ENCODE assay signal across 8 mouse cellular contexts in genomic region chr2:69897618-69898575, GRCm38 (mm10). TPM values are rescaled to one million over a fixed set of nuclear protein-coding genes. Genes with fewer than 3 reads are reported as not detected.
A peak's percentile ranks its signal among the peaks of the same experiment; 100 is the strongest.
DNase-seq lines count a peak whose midpoint lies in the region; ATAC-seq and TF ChIP-seq lines count a peak whose summit lies in the region.

No protein-coding gene starts in this region.

- H3K9me3 ChIP-seq in erythroblast, embryonic 14.5 days (ENCODE audit: control insufficient read depth, low read length): no peaks in the 10 kb centered on the region
- H3K9me3 ChIP-seq in heart, embryonic 13.5 days: no peaks in the 10 kb centered on the region
- no peaks in the 10 kb centered on the region for H3K9me3 ChIP-seq in kidney, postnatal 0 days (replicated peaks; ENCODE audit: low read length)
- no peaks in the 10 kb centered on the region for H3K9me3 ChIP-seq in liver, embryonic 11.5 days (ENCODE audit: control insufficient read depth, low read length)

- peaks cover 12% of the 10 kb centered on the region for H3K36me3 ChIP-seq in erythroblast, embryonic 14.5 days (ENCODE audit: control insufficient read depth)
- peaks cover 23% of the 10 kb centered on the region for H3K36me3 ChIP-seq in heart, embryonic 13.5 days
- H3K36me3 ChIP-seq in kidney, postnatal 0 days (ENCODE audit: insufficient read depth, low read length): 0 out of 2 replicates have a peak, but pooled peaks cover 4% of the 10 kb centered on the region
- H3K36me3 ChIP-seq in liver, embryonic 11.5 days (ENCODE audit: control insufficient read depth, insufficient read depth, low read length): no peaks in the 10 kb centered on the region
- no peaks in the 10 kb centered on the region for H3K36me3 ChIP-seq in myocyte (ENCODE audit: control insufficient read depth, insufficient read depth)

- peak; percentile 32 for ATAC-seq in heart, embryonic 13.5 days (ENCODE audit: extremely low read depth, insufficient number of reproducible peaks, low FRiP score, low TSS enrichment)
- ATAC-seq in kidney, postnatal 0 days (replicated peaks; ENCODE audit: low FRiP score, low read depth): peak; percentile 54
- ATAC-seq in liver, embryonic 11.5 days (replicated peaks; ENCODE audit: low FRiP score): peak; percentile 80

- H3K4me1 ChIP-seq in erythroblast, embryonic 14.5 days (ENCODE audit: control insufficient read depth): peaks cover 35% of the 10 kb centered on the region
- H3K4me1 ChIP-seq in heart, embryonic 13.5 days: peaks cover 20% of the 10 kb centered on the region
- no peaks in the 10 kb centered on the region for H3K4me1 ChIP-seq in kidney, postnatal 0 days (replicated peaks; ENCODE audit: insufficient read depth, low read length)
- H3K4me1 ChIP-seq in liver, embryonic 11.5 days (replicated peaks; ENCODE audit: control insufficient read depth, insufficient read depth, low read length): peaks cover 16% of the 10 kb centered on the region

- DNase-seq in CD4-positive, CD25-positive, alpha-beta regulatory T cell, adult 2 months (ENCODE audit: low read depth, low spot score): peak; percentile 71
- peak; percentile 69 for DNase-seq in brain, embryonic 14.5 days (ENCODE audit: low read depth)
- peak; percentile 81 for DNase-seq in kidney, postnatal 0 days (ENCODE audit: low spot score)
- peak; percentile 74 for DNase-seq in liver, embryonic 11.5 days (ENCODE audit: low spot score)
- peak; percentile 52 to 71 for DNase-seq in spleen, postnatal 4 days (ENCODE audit: low spot score in 2 of 2)

- peak overlapping the region; percentile 96 for H3K27ac ChIP-seq in heart, embryonic 13.5 days (replicated peaks)
- peak overlapping the region; percentile 96 for H3K27ac ChIP-seq in kidney, postnatal 0 days
- peak overlapping the region; percentile 90 for H3K27ac ChIP-seq in liver, embryonic 11.5 days (ENCODE audit: low read depth, low read length)

- no peak for TF ChIP-seq CTCF in brain, embryonic 14.5 days (IDR thresholded peaks at IDR 0.05; ENCODE audit: borderline replicate concordance, extremely low read depth, insufficient read depth, insufficient read length)
- TF ChIP-seq CTCF in kidney, postnatal 0 days (IDR thresholded peaks at IDR 0.05; ENCODE audit: low read depth): 0 out of 2 replicates have a peak, but pooled peaks have one; percentile 3

- peaks cover 55% of the 10 kb centered on the region for H3K79me2 ChIP-seq in myocyte (ENCODE audit: control insufficient read depth, insufficient read depth)

- peak overlapping the region; percentile 100 for H3K9ac ChIP-seq in heart, embryonic 13.5 days
- peak overlapping the region; percentile 100 for H3K9ac ChIP-seq in kidney, postnatal 0 days (ENCODE audit: low read depth, low read length)
- peak overlapping the region; percentile 79 for H3K9ac ChIP-seq in liver, embryonic 11.5 days (ENCODE audit: low read depth, low read length)

- under 1% methylated on average over 55 of the region's 55 CpGs for WGBS in heart, embryonic 13.5 days
- WGBS in kidney, postnatal 0 days: under 1% methylated on average over 55 of the region's 55 CpGs
- WGBS in liver, embryonic 11.5 days: under 1% methylated on average over 55 of the region's 55 CpGs

- no peaks in the 10 kb centered on the region for H3K27me3 ChIP-seq in erythroblast, embryonic 14.5 days (ENCODE audit: control insufficient read depth)
- H3K27me3 ChIP-seq in heart, embryonic 13.5 days (replicated peaks): no peaks in the 10 kb centered on the region
- no peaks in the 10 kb centered on the region for H3K27me3 ChIP-seq in kidney, postnatal 0 days (ENCODE audit: insufficient read depth, low read length)
- no peaks in the 10 kb centered on the region for H3K27me3 ChIP-seq in liver, embryonic 11.5 days (replicated peaks; ENCODE audit: control insufficient read depth, insufficient read depth, low read length)
- no peaks in the 10 kb centered on the region for H3K27me3 ChIP-seq in myocyte (ENCODE audit: control insufficient read depth, insufficient read depth, insufficient read length)

- peak overlapping the region; percentile 98 for H3K4me3 ChIP-seq in erythroblast, embryonic 14.5 days (replicated peaks)
- peak overlapping the region; percentile 100 for H3K4me3 ChIP-seq in heart, embryonic 13.5 days
- peak overlapping the region; percentile 99 for H3K4me3 ChIP-seq in kidney, postnatal 0 days (replicated peaks; ENCODE audit: low read depth, low read length)
- peak overlapping the region; percentile 90 for H3K4me3 ChIP-seq in liver, embryonic 11.5 days (ENCODE audit: low read depth, low read length)
- H3K4me3 ChIP-seq in myocyte: peak overlapping the region; percentile 81

- no peak for TF ChIP-seq POLR2A in brain, embryonic 14.5 days (IDR thresholded peaks at IDR 0.05; ENCODE audit: borderline replicate concordance, extremely low read depth, insufficient read depth, insufficient read length, poor library complexity, severe bottlenecking)
- TF ChIP-seq POLR2A in myocyte (IDR thresholded peaks at IDR 0.05; ENCODE audit: insufficient read length, low read depth): peak; percentile 32

- peak overlapping the region; percentile 89 for H3K4me2 ChIP-seq in heart, embryonic 13.5 days
- peak overlapping the region; percentile 98 for H3K4me2 ChIP-seq in kidney, postnatal 0 days (ENCODE audit: low read length)
- peak overlapping the region; percentile 90 for H3K4me2 ChIP-seq in liver, embryonic 11.5 days
- peak overlapping the region; percentile 96 for H3K4me2 ChIP-seq in myocyte (ENCODE audit: low read depth)

- H3ac ChIP-seq in myocyte (ENCODE audit: control insufficient read depth, insufficient read length): peak overlapping the region; percentile 56

TF ChIP-seq in myocyte, 11 proteins besides CTCF, POLR2A, EP300 and RAD21:
- TF ChIP-seq REST (IDR thresholded peaks at IDR 0.05; ENCODE audit: insufficient read depth, insufficient read length): no peak
- TF ChIP-seq CEBPB (IDR thresholded peaks at IDR 0.05; ENCODE audit: insufficient read depth, poor library complexity, severe bottlenecking): peak; percentile 55; the same call in 1 of the 2 replicates
- TF ChIP-seq TCF12 (IDR thresholded peaks at IDR 0.05; ENCODE audit: insufficient read depth, poor library complexity, severe bottlenecking): no peak
- TF ChIP-seq MYOG (IDR thresholded peaks at IDR 0.05; ENCODE audit: control insufficient read depth in 1 of 3, insufficient read depth in 1 of 3, insufficient read length in 2 of 3, low read depth in 2 of 3): peak in 1 of 3 experiments; percentile 21
- TF ChIP-seq MYOD1 (IDR thresholded peaks at IDR 0.05; ENCODE audit: control insufficient read depth in 1 of 3, insufficient read length in 2 of 3, low read depth in 2 of 3): no peak
- TF ChIP-seq TCF3 (IDR thresholded peaks at IDR 0.05; ENCODE audit: insufficient read length, low read depth): no peak
- no peak for TF ChIP-seq USF1 (IDR thresholded peaks at IDR 0.05; ENCODE audit: low read depth)
- TF ChIP-seq POLR2AphosphoS2 (IDR thresholded peaks at IDR 0.05; ENCODE audit: insufficient read length, low read depth): no peak
- TF ChIP-seq E2F4 (IDR thresholded peaks at IDR 0.05; ENCODE audit: insufficient read depth): no peak
- no peak for TF ChIP-seq MAX (IDR thresholded peaks at IDR 0.05; ENCODE audit: low read depth)
- TF ChIP-seq SRF (IDR thresholded peaks at IDR 0.05; ENCODE audit: control insufficient read depth, insufficient read length, low read depth): no peak

RNA-seq across cellular contexts. Expression of gene Ubr3, which starts 0.9 kb away (rescaled TPM):
- polyA plus RNA-seq in brain, embryonic 14.5 days (2012; rRNA removed): 45.2 and 53.9 TPM in 2 replicates
- polyA plus RNA-seq in erythroblast, embryonic 14.5 days (2012): 0.38 and 0.43 TPM in 2 replicates
- 10.0 and 11.3 TPM in 2 replicates for polyA plus RNA-seq in heart, embryonic 13.5 days (2015; fragmentation: Nextera tagmentation; extraction: Ambion mirVana)
- 12.8 and 13.0 TPM in 2 replicates for polyA plus RNA-seq in kidney, postnatal 0 days (2015; fragmentation: Nextera tagmentation; extraction: Ambion mirVana)
- 11.3 and 11.5 TPM in 2 replicates for polyA plus RNA-seq in liver, embryonic 11.5 days (2014; fragmentation: Nextera tagmentation; extraction: Ambion mirVana)
- polyA plus RNA-seq in myocyte (2012; fragmentation: generic; extraction: Trizol): 12.4 TPM

RNA-seq across cellular contexts. Expression of gene Mettl5, which starts 12.5 kb away (rescaled TPM):
- 8.9 and 9.4 TPM in 2 replicates for polyA plus RNA-seq in brain, embryonic 14.5 days (2012; rRNA removed)
- polyA plus RNA-seq in erythroblast, embryonic 14.5 days (2012): 11.6 and 13.1 TPM in 2 replicates
- polyA plus RNA-seq in heart, embryonic 13.5 days (2015; fragmentation: Nextera tagmentation; extraction: Ambion mirVana): 32.6 and 37.3 TPM in 2 replicates
- polyA plus RNA-seq in kidney, postnatal 0 days (2015; fragmentation: Nextera tagmentation; extraction: Ambion mirVana): 45.8 and 47.0 TPM in 2 replicates
- 67.9 and 68.1 TPM in 2 replicates for polyA plus RNA-seq in liver, embryonic 11.5 days (2014; fragmentation: Nextera tagmentation; extraction: Ambion mirVana)
- 14.3 TPM for polyA plus RNA-seq in myocyte (2012; fragmentation: generic; extraction: Trizol)

RNA-seq across cellular contexts. Expression of gene Ssb, which starts 36.5 kb away (rescaled TPM):
- polyA plus RNA-seq in brain, embryonic 14.5 days (2012; rRNA removed): 119 and 122 TPM in 2 replicates
- polyA plus RNA-seq in erythroblast, embryonic 14.5 days (2012): 1.2 and 1.5 TPM in 2 replicates
- 193 and 222 TPM in 2 replicates for polyA plus RNA-seq in heart, embryonic 13.5 days (2015; fragmentation: Nextera tagmentation; extraction: Ambion mirVana)
- polyA plus RNA-seq in kidney, postnatal 0 days (2015; fragmentation: Nextera tagmentation; extraction: Ambion mirVana): 351 and 354 TPM in 2 replicates
- polyA plus RNA-seq in liver, embryonic 11.5 days (2014; fragmentation: Nextera tagmentation; extraction: Ambion mirVana): 317 and 327 TPM in 2 replicates
- 36.4 TPM for polyA plus RNA-seq in myocyte (2012; fragmentation: generic; extraction: Trizol)

Comparison
In these comparisons a context has a peak if more than half of its experiments do, and no peak if none do; other contexts are left out.
1. Peak in every context shown above with its lines: DNase-seq, ATAC-seq, H3K4me3 ChIP-seq and H3K27ac ChIP-seq.
2. RNA of gene Ssb, which starts 36.5 kb away (polyA plus RNA-seq): 351 to 354 TPM in kidney, postnatal 0 days, 317 to 327 TPM in liver, embryonic 11.5 days, 193 to 222 TPM in heart, embryonic 13.5 days, 119 to 122 TPM in brain, embryonic 14.5 days and 36.4 TPM in myocyte (single experiment); 1.2 to 1.5 TPM in erythroblast, embryonic 14.5 days; every median in the first group is over 10 times any median in the second.